Mouse (Mus musculus) lung, postnatal 36 days (tissue): ENCODE results near the gene Cdhr5.
"Not testable (repeated sequence)": the region's sequence is repeated elsewhere in the genome, so short reads cannot be mapped to it uniquely, and the experiment has no call there.

Source experiments
- DNase-seq: peaks from one replicate; pipeline ENCODE4 v3.0.0; 2022; ENCODE audit warnings: mixed read lengths

The Cdhr5 gene

DNA sequence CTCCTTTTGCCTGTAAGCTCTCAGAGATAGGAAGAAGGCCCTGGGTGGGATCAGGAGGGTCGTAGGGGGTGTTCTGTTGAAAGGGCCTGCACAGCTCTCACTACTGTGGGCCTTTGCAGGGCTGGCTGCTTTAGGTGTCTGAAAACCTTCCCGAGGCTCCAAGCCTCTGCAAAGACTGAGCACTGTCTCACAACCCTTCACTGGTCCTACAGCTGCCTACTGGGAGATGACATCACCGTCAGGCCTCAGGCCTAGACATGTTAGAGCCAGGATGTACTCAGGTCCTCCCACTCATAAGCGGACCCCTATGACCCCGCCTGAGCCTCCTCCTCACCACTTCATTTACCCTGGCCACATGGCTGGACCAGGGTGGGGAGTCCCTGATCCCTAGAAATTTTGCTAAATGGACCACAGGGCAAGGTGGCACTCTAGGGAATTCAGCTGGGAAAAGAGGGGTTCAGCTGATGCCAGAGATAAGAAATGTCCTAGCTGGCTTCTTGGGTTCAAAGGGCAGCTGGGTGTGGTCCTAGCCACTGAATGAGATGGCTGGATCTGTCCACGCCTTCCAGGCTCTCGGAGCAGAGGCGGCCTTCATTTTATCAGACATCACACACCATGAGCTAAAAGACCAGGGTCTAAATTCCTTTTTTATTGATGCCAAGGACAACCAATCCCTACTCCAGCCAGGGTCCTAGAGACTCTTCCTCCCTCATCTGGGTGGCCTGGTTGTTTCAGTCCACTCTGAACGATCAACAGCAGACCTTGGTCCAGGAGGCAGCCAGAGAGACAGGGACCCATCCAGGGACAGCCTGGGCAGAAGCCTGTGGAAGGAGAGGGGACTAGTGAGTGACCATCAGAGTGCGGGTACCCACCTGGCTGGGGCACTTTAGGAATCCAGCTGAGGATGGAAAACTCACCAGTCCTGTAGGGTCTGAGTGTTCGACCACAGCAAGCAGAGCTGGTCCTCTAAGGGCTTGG lies 1.4 kb upstream of the Cdhr5 start:
- no peak for DNase-seq

DNA sequence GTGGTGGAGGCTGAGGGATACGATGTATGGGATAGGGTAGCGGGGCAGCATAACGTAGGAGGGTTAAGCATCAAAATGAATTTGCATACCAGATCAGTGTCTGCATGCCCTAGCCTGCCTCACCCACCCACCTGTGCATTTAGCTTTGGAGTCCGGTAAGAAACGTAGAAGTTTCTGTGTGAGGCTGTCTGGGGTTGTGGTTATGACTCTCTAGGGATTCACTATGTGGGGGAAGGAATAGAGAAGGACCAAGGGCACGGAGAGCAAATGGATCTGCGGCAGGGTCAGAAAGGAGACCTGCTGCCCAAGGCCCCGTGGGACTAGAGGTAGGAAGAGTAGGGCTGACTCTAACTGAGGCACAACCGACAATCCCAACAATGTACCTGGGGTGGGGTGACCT lies 1.2 kb downstream of the Cdhr5 start:
- DNase-seq = no peak

DNA sequence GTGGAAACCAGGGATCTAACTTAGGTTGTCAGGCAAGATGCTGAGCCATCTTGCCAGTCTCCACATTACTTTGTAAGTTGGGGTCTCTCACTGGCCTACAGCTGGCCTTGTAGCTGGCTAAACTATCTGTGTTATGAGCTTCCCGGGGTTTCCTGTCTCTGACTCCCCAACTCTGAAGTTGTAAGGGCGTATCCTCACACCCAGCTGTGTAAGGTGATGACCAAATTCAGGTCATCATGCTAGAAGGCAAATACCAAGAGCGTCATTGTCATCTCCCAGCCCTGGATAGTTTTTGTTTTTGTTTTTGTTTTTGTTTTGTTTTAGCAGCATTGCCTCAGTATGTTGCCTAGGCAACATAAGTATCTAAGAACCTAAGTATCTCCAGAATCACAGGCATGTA lies 6.0 kb downstream of the Cdhr5 start:
- DNase-seq = no peak

DNA sequence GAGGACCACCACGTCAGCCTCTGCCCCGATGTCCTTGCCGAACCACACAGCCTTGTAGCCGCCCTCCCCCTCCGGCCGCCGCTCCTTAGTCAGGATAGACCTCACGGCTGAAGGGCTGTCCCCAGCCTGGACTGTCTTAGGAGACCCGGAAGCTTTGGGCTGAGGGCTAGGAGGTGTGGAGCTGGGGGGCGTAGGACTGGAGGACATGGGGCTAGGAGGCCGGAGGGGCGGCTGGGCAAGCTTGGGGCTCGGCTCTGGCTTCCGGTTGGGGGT lies 7.4 kb downstream of the Cdhr5 start:
- DNase-seq = no peak

DNA sequence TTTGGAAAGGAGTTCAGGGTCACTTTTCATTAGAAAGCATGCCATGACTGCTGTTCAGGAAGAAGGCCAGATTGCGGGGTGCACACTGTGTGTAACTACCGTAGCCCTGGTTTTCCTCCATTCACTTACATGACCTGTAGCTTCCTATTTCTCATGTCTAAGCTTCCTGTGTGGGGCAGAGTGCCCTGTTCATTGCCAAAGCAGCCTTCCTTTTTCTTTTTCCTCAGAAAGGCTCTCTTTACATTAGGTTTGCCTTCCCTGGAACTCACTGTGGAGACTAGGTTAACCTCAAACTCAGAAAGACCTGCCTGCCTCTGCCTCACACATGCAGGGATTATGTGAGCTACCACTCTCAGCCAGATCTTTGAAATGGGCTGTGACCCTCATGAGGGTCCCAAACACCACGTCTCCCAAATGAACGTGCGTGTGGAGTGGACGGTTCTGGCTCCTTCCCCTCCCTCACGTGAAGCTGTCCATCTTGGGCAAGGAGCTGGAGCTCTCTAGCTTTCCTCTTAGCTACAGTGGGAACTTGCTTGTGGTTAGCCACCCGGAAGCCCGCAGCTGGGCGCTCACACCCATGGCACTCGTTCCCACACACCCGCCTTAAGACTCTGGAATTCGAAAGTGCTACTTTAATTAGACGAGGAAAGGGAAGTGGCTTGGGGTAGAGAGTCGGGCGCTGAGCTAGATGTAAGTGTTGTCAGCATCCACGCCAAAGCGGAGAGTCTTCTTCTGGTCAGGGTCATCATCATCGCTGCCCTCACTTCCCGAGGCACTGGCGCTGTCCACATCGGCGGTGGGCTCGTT lies 7.9 kb downstream of the Cdhr5 start:
- peak; percentile 71 for DNase-seq

DNA sequence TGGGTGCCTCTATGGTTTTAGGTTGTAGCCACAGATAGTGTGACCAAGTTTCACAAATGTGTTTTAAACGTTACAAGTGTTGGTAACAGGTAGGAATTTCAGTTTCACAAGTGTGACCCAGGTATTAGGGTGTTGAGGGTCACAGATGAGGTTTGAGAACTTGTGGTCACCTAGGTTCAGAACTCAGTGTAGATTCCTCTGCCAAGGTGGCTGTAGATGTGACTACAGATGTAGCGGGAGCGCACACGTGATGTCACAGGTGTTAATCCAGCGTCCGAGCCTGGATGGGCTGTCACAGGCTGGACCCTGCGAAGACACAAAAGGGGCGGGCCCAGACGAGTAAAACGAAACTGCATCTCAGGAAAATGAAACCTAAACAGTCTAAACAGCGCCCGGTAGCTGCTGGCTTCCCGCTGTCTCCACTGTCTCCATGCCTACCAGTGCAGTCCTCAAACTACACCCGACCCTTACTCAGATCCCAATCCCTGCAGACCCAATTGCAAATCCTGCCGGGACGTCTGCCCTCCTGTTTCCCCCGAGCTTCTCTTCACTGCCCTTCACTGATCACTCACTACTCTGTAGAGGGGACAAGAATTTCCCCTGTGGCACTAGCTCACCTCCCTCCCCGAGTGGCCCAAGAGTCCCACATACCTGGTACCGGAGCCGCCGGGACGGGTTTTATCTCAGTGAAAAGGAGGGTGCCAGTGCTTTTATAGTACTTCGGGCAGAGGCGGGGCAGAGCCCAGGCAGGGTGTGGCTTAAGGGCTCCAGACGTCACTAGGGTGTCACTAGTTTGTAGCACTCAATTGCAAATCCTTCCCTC lies 10.6 kb downstream of the Cdhr5 start, which contains the start of gene Irf7:
TSS of gene Irf7 (minus strand) at position 743 of the 823 bp plus-strand sequence.
- DNase-seq = peak; percentile 88

DNA sequence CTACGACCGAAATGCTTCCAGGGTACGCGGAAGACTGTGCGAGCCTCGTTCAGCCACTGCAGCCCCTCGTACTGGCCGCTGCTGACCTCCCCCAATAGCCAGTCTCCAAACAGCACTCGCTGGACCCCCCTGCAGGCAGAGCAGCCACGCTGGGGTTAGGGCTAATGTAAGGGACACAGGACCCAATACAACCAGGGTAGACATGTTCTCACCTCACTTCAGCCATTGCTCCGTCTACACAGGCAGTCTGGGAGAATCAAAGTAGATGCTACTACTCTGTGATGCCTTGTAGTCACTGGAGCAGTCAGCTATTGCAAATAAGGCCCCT lies 11.2 kb downstream of the Cdhr5 start:
- DNase-seq = no peak

DNA sequence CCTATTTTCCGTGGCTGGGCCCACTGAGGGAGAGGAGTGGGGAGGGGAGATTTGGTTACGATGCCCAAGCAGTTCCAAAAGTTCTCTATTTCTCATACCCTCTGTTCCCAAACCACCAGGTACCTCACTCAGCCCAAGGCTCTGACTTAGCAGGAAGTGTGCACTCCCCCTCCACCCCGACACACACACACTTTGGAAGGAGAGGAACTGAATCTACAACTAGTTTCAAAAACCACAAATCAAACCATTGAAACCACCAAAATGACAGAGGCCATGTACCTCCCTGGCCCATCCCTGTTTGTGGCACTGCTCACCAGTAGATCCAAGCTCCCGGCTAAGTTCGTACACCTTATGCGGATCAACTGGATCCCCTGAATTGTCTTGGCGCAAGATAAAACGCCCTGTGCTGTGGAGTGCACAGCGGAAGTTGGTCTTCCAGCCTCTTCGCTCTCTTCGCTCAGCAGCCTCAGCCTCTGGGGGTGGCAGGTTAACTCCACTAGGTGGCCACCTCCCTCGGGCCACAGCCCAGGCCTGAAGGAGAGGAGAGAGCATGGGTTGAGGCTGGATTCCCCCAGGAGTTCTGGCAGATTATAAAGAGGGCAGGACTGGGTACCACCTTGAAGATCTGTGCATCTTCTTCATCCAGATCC lies 11.7 kb downstream of the Cdhr5 start:
- DNase-seq = peak; percentile 53

DNA sequence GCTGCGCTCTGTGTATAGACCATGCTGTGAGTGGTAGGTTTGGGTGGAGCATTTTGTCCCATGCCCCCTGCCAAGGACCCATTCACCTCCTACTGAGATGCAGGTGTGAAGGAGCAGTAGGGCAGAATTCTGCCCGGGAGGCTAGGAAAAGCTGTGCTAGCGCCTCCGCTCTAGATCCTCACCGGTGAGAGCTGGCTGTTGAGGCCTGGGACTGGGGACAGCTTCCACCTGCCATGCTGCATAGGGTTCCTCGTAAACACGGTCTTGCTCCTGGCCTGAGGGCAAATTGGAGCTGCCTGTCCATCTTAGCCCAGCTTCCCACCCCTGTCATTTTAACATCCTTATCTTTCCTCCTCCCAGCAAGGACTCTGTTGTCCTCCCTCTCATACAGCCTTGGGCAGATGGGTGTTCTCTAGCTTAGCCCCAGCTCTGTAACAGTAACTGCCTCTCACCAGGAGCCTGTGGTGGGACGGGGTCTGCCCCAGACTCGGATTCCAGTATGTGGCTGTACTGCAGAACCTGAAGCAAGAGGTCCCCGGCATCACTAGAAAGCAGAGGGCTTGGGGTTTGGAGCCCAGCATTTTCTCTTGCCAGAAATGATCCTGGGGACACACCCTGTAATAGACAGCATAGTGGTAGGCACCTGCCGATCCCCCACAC lies 12.4 kb downstream of the Cdhr5 start:
- DNase-seq = no peak

DNA sequence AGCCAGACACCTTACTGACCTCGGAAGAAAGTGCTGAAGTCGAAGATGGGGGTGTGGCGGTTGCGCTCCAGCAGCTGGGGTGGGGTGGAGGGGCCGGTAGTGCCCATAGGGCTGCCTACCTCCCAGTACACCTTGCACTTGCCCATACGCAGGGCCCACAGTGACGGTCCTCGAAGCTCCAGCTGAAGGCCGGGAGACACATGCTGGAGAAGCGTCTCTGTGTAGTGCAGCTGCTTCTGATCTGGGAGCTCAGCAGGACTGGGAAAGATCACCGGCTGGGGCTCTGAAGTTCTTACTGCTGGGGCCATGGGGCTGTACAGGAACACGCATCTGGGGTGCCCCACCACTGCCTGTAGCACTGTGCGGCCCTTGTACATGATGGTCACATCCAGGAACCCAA lies 12.9 kb downstream of the Cdhr5 start:
- no peak for DNase-seq

DNA sequence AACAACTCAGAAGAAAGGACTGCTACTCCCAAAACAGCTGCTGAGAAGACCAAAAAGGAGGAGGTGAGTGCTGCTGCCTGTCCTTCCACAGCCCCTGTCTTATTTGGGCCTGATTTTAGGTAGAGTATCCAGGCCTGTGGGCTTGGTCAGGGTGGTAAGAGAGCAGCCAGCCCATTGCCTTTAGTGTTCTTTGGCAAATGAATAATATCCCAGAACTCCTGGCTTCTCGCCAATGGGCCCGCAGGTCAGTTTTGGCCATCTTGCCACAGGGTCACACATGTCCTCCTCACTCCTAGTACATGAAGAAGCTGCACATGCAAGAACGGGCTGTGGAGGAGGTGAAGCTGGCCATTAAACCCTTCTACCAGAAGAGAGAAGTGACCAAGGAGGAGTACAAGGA lies 15.1 kb downstream of the Cdhr5 start:
- no peak for DNase-seq

DNA sequence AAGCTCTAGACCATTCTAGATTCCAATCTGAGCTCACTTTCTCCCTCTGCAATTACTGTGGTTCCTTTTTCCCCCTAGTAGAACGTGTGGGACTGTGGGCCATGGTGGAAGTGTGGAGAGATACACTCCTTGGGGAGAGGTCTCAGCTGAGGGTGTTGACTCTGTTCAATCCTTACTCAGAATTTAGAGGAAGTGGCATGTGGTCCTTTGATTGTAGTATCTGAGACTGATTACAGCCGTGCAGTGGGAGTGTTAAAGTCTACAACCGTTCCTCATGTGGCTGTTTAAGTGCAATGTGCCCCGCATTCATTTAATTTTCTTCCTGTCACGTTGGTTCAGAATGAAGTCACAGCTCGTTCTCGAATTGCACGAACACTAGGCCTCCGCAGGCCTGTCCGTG lies 20.4 kb downstream of the Cdhr5 start:
- no peak for DNase-seq

DNA sequence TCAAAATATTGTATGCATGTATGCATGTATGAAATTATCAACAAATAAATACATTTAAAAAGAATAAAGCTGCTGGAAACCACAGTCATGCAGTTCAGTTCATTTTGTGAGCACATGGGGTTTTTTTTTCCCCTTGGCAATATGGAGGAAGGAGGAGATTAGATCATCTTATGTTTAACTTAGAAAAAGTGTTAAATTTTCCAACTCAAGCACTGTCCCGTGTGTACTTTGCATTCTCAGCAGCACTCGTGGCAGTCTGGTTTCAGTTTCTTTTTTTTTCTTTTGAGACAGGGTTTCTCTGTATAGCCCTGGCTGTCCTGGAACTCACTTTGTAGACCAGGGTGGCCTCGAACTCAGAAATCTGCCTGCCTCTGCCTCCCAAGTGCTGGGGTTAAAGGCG lies 26.1 kb downstream of the Cdhr5 start:
- not testable (repeated sequence) for DNase-seq

DNA sequence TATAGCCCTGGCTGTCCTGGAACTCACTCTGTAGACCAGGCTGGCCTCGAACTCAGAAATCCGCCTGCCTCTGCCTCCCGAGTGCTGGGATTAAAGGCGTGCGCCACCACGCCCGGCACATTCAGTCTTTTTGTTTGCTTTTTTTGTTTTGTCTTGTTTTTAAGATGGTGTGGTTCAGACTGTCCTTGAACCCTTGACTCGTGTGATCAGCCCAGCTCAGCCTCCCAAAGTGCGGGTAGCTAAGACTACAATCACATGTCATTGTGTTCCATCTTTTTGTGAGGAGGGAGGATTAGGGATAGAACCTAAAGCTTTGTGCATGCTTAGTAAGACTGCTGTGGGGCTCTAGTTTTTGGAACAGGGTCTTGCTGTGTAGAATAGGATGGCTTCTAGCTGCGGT lies 45.0 kb downstream of the Cdhr5 start:
- DNase-seq = no peak

DNA sequence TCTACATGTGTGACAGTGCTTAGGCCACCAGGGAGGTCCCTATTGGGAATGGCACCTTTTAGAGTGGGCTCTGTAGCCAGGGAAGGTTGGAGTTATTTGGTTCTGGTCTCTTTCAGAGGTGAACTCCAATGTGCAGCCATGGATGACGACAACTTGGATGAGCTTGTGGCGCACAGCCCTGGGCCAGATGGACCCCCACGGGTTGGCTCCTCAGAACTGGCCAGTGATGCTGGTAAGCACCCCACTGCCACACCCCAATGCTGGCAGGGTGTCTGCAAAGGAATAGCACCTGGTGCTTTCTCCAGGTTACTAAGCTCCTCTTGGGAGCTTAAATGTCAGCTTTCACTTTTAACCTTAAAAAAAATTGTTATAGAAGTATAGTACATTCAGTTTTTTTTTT lies 45.5 kb downstream of the Cdhr5 start:
- no peak for DNase-seq

DNA sequence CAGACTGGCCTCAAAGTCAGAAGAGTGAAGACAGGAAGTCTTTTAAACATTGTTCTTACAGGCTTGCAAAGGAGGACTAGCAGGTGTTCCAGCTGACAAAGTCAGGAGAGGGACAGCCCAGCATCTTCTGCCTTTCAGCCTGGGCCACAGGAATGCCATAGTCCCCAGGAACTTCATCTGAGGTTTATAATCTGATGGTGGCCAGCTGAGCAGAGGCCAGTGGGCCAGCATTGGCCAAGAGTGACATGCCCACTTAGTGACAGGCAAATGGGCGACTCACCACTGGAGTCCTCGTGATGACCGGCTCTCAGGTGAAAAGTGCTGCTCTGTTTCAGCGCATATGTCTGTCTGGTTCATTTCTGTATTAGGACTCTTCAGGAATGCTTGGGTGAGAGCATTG lies 46.0 kb downstream of the Cdhr5 start:
- no peak for DNase-seq

DNA sequence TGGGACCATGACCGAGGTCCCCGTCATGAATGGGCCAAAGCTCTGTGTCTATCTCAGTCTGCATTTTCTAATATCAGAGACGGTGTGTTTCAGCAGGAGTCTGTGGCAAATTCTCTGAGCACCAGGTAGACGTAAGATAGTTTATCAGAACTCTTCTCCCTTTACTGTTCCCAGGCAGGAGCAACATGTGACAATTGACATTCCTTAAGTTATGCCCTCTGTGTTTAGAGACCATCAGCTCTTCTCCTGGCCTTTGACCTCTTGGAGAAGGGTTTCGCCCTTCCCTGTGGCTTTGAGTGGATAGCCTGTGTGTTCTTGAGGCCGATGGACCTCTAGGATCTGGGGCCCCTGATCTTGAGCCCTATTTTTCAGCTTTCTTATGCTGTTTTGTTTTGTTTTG lies 46.9 kb downstream of the Cdhr5 start:
- no peak for DNase-seq

DNA sequence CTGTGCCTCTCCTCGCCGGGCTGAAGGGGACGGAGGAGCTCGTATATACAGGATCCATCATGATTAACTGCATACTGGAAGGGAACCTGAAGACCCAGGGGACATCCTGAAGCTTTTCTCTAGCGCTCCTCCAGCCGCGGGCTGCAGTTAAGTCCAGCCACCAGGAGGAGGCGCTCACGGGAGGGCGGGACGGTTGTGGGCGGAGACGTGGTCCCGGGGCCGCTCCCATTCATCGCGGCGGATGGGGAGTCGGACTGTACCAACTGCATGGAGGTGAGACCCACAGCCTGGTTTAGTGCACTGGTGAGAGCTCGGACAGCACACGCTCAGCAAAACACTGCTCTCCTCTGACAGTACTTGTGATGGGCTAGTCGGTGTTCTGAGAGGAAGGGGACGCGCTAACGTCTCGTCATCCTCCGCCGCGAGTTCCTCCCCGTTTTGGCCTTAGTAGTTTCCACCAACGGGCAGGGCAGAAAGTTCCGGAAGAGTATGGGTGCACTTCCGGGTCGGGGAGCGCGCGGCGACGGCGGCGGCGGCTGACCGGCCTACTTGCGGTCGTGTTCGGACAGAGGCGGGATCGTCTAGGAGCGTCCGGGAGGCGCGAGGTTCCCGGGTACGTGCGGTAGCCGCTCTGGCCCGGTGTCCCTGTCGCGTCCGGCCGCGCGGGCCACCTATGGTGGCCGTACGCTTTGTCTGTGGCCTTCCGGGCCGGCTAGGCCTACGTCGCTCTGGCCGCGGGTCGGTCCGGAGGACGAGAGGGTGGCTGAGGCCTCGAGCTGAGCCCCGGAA lies 48.1 kb downstream of the Cdhr5 start, which contains the start of gene Phrf1:
TSS of gene Phrf1 (plus strand) at position 506 of the 789 bp plus-strand sequence.
- DNase-seq = peak; percentile 88

DNA sequence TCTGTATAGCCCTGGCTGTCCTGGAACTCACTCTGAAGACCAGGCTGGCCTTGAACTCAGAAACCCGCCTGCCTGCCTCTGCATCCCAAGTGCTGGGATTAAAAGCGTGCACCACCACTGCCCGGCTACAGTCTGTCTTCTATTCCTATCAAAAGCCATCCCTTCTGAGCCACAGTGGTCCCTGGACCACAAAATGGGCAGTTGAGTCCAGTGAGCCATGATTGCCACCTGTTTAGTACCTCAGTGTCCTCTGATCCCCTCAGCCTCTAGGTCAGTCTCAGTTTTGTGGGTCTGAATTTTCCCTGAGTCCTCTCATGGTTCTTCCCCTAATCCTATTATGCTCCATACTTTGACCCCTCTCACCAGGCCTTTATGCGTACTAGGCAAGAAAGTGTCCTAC lies 48.8 kb downstream of the Cdhr5 start:
- DNase-seq = no peak

DNA sequence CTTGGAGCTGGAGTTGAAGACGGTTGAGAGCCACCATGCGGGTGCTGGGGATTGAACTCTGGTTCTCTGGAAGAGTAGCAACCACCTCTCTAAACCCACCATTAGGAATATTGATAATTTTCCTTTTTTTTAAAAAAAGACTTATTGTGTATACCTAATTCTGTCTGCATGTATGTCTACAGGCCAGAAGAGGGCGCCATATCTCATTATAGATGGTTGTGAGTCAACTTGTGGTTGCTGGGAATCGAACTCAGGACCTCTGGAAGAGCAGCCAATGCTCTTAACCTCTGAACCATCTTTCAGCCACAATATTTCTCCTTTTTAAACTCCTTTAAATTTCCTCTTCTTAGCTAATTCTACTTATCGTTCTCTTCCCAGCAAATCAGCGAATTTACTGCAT lies 50.1 kb downstream of the Cdhr5 start:
- DNase-seq = no peak

DNA sequence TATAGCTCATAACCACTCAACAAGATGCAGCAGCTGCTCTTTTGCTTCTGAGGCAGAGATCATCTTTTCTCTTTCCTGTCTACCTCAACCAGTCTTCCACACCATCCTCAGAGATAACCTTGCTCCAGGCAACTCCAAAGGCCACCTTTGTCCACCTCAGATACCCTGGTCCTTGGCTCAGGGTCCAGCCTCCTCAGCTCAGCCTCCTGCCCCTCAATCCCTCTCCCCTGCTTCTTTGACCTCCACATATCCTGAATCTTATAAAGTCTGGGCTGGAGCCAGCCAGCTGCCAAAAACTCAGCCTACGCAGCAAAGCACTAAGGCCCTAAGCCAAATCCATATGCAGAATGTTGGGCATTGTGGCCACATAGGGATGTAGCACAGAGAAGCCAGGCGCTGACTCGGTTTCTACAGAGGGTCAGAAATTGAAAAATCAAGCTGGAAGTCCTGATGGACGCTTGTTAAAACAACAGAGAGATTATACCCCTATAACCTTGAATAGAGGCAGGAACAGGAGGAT lies 53.8 kb downstream of the Cdhr5 start:
- no peak for DNase-seq
